Mouse (Mus musculus) lung, postnatal 0 days (tissue): ENCODE data around the gene Rai14.

ENCODE experiments used
- CTCF ChIP-seq: IDR thresholded peaks from 2 replicates; pipeline ENCODE4 v1.5.1; 2016; ENCODE audit warnings: antibody characterized with exemption, mild to moderate bottlenecking
- EP300 ChIP-seq: IDR thresholded peaks from 2 replicates; pipeline ENCODE4 v1.6.1; 2016; ENCODE audit warnings: antibody characterized with exemption, mild to moderate bottlenecking, control low read depth

GRCm38 (mm10) chr15:10679571-10679970 is 34.9 kb downstream of the Rai14 start:
- TF ChIP-seq CTCF (no peak), EP300 (no peak)
